Mouse (Mus musculus) ZHBTc4 (cell line): ENCODE data around the gene Slc7a4.

Experiments used
- DNase-seq: peaks from one replicate; pipeline ENCODE4 v3.0.0-alpha.2; 2011; ENCODE audit warnings: low read depth, low spot score

Slc7a4 gene

DNA sequence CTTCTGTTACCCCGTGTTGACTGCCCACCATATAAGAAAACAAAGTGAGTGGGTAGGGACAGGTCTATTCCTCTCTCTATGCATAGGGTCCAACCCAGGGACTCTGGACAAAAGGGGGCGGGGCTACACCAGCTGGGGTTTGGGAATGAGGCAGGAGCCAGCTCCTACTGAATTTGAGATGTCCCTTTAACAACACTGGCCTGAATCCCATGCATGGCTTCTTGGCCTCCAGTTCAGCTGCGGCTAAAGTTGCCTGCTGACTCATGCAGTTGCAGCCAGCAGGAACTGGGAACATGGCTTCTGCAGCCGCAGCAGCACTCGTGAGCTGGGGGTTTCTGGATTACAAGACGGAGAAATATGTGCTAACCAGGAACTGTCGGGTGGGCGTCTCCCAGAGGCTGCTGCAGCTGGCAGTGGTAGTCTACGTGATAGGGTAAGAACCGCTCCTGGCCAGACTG, 21.2 kb downstream of the Slc7a4 start, which contains the start of gene P2rx6:
TSS of gene P2rx6 (plus strand) at position 135 of the 458 bp plus-strand sequence.
- DNase-seq: peak; percentile 58

- DNase-seq: peak; percentile 86
These were observed 21.8 kb downstream of the Slc7a4 start, which contains the start of gene Lrrc74b for GRCm38 (mm10) chr16:17561128-17561750. Lrrc74b (minus strand) TSS chr16:17561247.

GRCm38 (mm10) chr16:17559396-17560027, 23.5 kb downstream of the Slc7a4 start:
- DNase-seq: no peak

- DNase-seq: peak; percentile 48
These were observed 24.2 kb downstream of the Slc7a4 start for GRCm38 (mm10) chr16:17558811-17559210.

DNA sequence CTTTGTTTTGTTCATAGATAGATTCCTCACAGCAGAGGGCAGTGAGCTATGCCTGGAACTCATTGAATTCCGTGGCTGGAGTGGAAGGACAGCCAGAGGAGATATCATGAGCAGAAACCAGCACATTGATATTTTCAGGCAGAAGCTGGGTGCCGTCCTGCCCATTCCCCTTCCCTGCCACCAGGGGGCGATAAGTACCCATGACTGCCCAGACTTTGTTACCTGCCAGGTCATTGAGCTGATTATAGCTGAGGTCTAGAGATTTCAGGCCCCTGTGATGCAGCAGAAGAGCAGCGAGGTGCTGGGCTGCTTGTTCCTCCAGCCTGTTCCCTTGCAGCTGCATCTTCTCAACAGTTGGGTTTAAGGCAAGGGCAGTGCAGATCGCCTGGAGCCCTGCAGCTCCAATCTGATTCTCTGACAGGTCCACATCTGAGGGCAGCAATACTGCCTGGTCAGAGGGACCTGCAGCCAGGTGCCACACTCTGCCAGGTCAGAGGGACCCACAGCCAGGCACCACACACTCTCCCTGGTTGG, 25.0 kb downstream of the Slc7a4 start:
- DNase-seq: peak; percentile 80

GRCm38 (mm10) chr16:17556907-17557306, 26.1 kb downstream of the Slc7a4 start:
- DNase-seq: no peak

DNA sequence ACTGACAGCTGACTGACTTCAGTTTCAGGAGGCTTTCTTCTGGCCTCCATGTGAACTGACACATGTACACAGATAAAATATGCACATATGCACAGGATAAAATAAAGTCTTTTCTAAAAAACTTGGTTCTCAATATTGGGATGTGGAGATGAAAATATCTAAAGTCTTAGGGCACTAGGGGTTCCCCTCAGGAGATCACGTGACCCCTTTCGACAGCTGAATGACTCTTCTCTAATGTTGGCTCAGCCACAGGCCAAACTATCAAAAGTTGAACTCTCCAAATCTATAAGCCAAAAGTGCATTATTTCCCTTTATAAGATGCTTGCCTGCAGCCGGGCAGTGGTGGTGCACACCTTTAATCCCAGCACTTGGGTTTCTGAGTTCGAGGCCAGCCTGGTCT, 26.8 kb downstream of the Slc7a4 start:
- DNase-seq: no peak

DNA sequence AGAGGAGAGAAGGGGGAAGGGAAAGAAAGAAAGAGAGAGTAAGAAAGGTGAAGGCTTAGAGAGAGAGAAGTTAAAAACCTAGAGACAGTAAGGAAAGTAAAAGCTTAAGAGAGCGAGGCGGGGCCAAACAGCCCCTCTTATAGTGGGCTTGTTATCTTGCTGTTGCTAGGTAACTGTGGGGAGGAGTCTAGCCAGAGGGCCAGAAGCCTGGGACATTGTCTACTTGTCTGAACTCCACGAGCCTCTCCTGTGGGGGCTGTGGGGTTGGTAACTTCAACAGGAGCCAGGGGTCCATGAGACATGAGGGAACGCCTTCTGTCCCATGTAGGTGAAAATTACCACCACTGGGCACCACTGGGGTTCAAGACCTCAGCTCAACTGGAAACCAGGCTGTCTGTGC, 28.3 kb downstream of the Slc7a4 start:
- peak; percentile 71 for DNase-seq

GRCm38 (mm10) chr16:17553910-17554685, 28.9 kb downstream of the Slc7a4 start:
- DNase-seq: peak; percentile 98

- DNase-seq: no peak
These were observed 30.2 kb downstream of the Slc7a4 start for GRCm38 (mm10) chr16:17552837-17553236.

GRCm38 (mm10) chr16:17542632-17543031, 40.4 kb downstream of the Slc7a4 start:
- no peak for DNase-seq

DNA sequence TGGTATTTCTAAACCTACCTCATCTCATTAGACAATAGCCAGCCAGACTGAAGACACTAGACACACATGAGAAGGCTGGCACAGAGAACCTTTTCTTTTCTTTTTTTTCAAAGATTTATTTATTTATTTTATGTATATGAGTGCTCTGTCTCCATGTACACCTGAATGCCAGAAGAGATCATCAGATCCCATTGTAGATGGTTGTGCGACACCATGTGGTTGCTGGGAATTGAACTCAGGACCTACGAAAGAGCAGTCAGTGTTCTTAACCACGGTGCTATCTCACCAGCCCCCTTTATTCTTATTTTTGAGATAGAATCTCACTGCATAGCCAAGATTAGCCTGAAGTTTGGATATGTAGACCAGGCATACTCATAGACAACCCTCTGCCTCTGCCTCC, 46.4 kb downstream of the Slc7a4 start:
- no peak for DNase-seq

GRCm38 (mm10) chr16:17532676-17533329, 50.2 kb downstream of the Slc7a4 start:
- no peak for DNase-seq

GRCm38 (mm10) chr16:17532271-17532670, 50.7 kb downstream of the Slc7a4 start:
- DNase-seq: peak; percentile 47

GRCm38 (mm10) chr16:17530640-17531288, 52.2 kb downstream of the Slc7a4 start, which contains the start of gene Thap7:
Thap7 (minus strand) TSS chr16:17531136.
- peak; percentile 99 for DNase-seq

GRCm38 (mm10) chr16:17529981-17530586, 52.9 kb downstream of the Slc7a4 start:
- no peak for DNase-seq

GRCm38 (mm10) chr16:17528276-17528675, 54.7 kb downstream of the Slc7a4 start:
- peak; percentile 37 for DNase-seq

DNA sequence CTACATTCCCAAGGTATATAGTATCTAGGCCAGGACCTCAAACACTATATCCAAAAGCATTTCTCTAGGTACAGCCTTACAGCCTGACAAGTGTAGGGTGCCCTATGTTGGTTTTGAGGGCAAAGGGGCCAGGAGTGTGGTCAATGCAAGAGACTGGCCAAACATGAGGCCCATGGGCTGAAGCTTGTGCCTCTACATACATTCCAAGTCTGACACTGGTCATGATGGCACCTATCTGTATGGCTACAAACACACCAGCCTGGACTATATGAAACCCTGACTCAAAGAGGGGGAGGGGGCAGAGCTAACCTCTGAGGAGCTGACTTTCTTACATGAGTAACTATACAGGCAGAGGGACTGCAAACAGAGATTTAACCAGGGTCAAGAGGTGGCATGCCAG, 55.4 kb downstream of the Slc7a4 start:
- DNase-seq: no peak

GRCm38 (mm10) chr16:17526223-17526622, 56.8 kb downstream of the Slc7a4 start:
- DNase-seq: no peak

DNA sequence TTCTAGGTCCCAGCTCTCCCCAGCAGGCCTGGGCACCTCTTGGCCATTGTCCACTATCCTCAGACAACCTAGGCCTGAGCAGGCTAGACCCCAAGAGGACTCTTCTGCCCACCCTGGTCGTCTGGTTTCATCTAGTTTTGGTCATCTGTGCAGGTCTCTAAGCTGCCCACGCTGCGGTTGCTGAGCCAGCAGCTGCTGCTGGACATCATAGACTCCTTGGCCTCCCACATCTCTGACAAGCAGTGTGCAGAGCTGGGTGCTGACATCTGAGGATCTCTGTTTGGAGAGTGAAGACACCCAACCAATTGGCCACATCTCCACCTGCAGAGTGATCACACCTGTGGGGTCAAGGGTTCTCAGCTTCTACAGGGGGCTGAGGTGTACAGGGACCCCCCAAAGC, 57.5 kb downstream of the Slc7a4 start:
- DNase-seq: no peak

DNA sequence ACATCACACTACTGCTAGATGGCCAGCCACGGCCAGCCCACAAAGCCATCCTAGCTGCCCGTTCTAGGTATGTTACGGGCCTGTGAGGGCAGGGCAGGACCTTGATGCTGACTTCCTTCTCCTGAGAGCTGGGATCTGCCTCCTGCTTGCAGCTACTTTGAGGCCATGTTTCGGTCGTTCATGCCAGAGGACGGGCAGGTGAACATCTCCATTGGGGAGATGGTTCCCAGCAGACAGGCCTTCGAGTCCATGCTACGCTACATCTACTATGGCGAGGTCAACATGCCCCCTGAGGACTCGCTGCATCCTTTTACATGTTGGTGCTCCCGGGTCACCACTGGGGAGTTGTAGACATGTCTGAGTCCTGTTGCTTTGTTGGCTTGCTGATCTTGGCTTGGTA, 58.9 kb downstream of the Slc7a4 start:
- no peak for DNase-seq
